Mouse (Mus musculus): ENCODE measurements around the gene Zmpste24.

- TF ChIP-seq CTCF (IDR thresholded peaks at IDR 0.05) = no peak
- no peak for TF ChIP-seq POLR2A (IDR thresholded peaks at IDR 0.05; ENCODE audit: insufficient read depth, low read depth, low read length)
- TF ChIP-seq EP300 (IDR thresholded peaks at IDR 0.05; ENCODE audit: insufficient read depth, low read depth, low read length) = no peak
These were observed 69.9 kb downstream of the Zmpste24 start for GRCm38 (mm10) chr4:121028146-121028545.
